Mouse (Mus musculus) frontal cortex, adult 2 months (tissue): ENCODE measurements around the gene Ttpal. TPM values are rescaled to one million over a fixed set of nuclear protein-coding genes. Genes with fewer than 3 reads are reported as not detected.

Experiments used
- DNase-seq, 2 experiments: peaks; one replicate each; pipeline ENCODE4 v3.0.0; 2022; ENCODE audit warnings: low spot score in 1 of 2; ENCODE audit errors: extremely low spot score in 1 of 2
- polyA plus RNA-seq: library from polyadenylated mRNA; depleted of rRNA; stranded (reverse); fragments of >200 nt; gene quantifications from 2 replicates; pipeline ENCODE4 v1.2.3, GENCODE M21; 2012; rRNA removed

Gene Ttpal
- polyA plus RNA-seq, 1 experiment = 47.2 TPM

- no peak for DNase-seq
Measured at GRCm38 (mm10) chr2:163658941-163659340, 56.8 kb downstream of the Ttpal start.

DNA sequence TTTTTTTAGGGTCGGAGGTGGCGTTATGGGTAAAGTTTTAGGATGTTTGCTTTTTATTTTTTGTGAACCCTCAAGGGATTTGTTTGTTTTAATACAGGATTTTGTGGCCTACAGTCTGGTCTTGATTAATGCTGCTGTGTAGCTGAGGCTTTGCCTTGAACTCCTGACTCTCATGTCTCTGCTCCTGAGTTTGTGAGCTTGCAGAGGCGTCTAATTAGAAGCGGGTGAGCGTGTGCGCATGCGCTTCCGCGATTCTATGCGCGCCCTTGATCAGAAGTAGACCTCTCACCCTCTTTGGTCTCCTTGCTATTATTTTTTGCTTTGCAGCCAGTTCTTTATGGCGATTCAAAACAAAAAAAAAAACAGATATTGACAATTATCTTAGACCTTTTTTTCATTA lies 57.3 kb downstream of the Ttpal start:
- DNase-seq = no peak

DNA sequence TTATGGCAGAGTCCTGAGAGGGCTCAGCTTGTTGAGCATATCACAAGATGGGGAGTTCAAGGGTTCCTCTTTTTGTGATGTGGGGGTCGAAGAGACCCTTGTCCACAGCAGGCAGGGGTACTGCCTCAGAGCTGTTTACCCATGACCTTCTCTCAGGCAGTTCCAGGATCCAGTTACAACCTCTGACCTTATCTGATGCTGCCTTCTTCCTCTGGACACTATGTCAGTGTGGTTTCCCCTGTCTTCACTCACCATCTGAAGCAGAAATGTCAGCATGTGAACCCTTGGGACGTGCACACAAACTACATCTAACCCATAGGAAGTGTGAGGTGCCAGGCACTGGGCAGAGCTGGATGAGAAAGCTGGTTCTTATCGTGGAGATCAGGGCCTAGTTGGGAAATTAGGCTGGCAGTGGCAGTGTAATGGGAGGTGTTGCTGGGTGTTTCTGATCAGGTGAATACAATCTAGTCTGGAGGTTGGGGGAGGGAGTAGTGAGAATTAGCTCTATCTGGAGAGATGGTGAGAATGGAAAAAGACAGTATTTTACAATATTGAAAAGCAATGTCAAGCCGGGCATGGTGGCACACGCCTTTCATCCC lies 58.1 kb downstream of the Ttpal start:
- DNase-seq = no peak

- peak; percentile 70 to 84 for DNase-seq
Measured at GRCm38 (mm10) chr2:163661371-163661850, 59.3 kb downstream of the Ttpal start.

GRCm38 (mm10) chr2:163662076-163662475 lies 60.0 kb downstream of the Ttpal start:
- no peak for DNase-seq

GRCm38 (mm10) chr2:163662698-163663221 lies 60.6 kb downstream of the Ttpal start:
- DNase-seq = no peak

DNA sequence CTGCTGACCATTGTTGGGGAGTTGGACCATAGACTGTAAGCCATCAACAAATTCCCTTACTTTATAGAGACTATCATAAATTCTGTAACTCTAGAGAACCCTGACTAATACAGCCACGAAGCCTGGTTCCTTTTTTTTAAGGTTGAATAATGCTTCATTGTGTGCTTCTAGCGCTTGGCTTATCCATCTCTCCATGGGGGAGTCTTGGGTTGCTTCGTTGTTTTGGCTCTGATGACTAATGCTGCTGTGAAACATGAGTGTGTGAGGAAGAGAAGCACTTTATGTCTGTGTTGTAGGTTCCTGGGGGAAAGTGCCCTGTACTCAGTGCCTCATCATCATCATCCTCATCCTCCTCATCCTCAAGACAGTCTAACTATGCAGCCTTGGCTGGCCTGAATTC lies 61.8 kb downstream of the Ttpal start:
- no peak for DNase-seq

DNA sequence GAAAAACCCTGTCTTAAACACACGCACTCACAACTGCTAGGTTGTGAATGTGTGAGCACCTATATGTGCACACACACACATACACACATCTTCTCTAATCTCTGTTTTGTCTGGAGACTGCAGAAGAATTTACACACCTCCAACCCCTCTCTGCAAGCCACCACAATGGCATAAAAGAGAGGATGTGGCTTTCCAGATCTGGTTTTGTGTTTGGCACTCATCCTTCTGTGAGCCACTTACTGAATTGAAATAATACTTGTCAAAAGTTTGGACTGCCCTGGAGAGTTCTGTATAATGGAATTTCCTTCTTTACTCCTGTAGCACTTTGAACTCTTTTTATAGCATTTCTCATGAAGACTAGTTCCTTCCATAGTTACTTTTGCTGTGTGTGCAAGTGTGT lies 64.9 kb downstream of the Ttpal start:
- no peak for DNase-seq

Other genes with a start within 250 kb of the Ttpal start
- gene Jph2, start 204.3 kb upstream of the Ttpal start, polyA plus RNA-seq = 0.64 and 0.78 TPM in 2 replicates
- gene Oser1, start 177.6 kb upstream of the Ttpal start, polyA plus RNA-seq = 24.2 and 26.0 TPM in 2 replicates
- 89.3 and 90.1 TPM in 2 replicates for gene Gdap1l1, start 163.8 kb upstream of the Ttpal start, polyA plus RNA-seq
- 10.3 and 11.2 TPM in 2 replicates for gene Fitm2, start 129.7 kb upstream of the Ttpal start, polyA plus RNA-seq
- gene R3hdml, start 110.0 kb upstream of the Ttpal start, polyA plus RNA-seq = 0.08 TPM in 1 of 2 replicates, not detected in the other
- gene Hnf4a, start 95.5 kb upstream of the Ttpal start, polyA plus RNA-seq = not detected in 2 replicates
- 167 and 199 TPM in 2 replicates for gene Serinc3, start 42.8 kb downstream of the Ttpal start, polyA plus RNA-seq
- gene Pkig, start 56.1 kb downstream of the Ttpal start, polyA plus RNA-seq = 194 and 214 TPM in 2 replicates
- gene Ada, start 147.9 kb downstream of the Ttpal start, polyA plus RNA-seq = 1.4 and 1.6 TPM in 2 replicates
- 0.14 and 0.15 TPM in 2 replicates for gene Ccn5, start 218.5 kb downstream of the Ttpal start, polyA plus RNA-seq